Mouse (Mus musculus) heart, embryonic 12.5 days (tissue): ENCODE results near the gene Hexa. TPM values are rescaled to one million over a fixed set of nuclear protein-coding genes. Genes with fewer than 3 reads are reported as not detected.

Experiments
- ATAC-seq: fragments of 200-750 bp; cut with Nextera tagmentation; 2 replicates; pipeline ENCODE4 v1.8.0; 2017; ENCODE audit warnings: moderate TSS enrichment, moderate library complexity; ENCODE audit not compliant: insufficient number of reproducible peaks, low FRiP score
- H3K27ac ChIP-seq: fragments of 300-500 bp; sonication (generic); 2 replicates; pipeline ENCODE4 v1.5.1; 2016; ENCODE audit warnings: mild to moderate bottlenecking, moderate library complexity; ENCODE audit not compliant: poor library complexity, severe bottlenecking
- H3K27me3 ChIP-seq: fragments of 300-500 bp; sonication (generic); replicated peaks from 2 replicates; pipeline ENCODE4 v1.6.1; 2016; ENCODE audit warnings: mild to moderate bottlenecking, moderate library complexity
- H3K36me3 ChIP-seq: fragments of 300-500 bp; sonication (generic); 2 replicates; pipeline ENCODE4 v1.6.1; 2016; ENCODE audit warnings: mild to moderate bottlenecking, moderate library complexity
- H3K4me1 ChIP-seq: fragments of 300-500 bp; sonication (generic); replicated peaks from 2 replicates; pipeline ENCODE4 v1.6.1; 2016; ENCODE audit warnings: mild to moderate bottlenecking
- H3K4me2 ChIP-seq: fragments of 300-500 bp; sonication (generic); 2 replicates; pipeline ENCODE4 v1.6.1; 2016; ENCODE audit warnings: mild to moderate bottlenecking, moderate library complexity
- H3K4me3 ChIP-seq: fragments of 300-500 bp; sonication (generic); 2 replicates; pipeline ENCODE4 v1.5.1; 2016; ENCODE audit warnings: mild to moderate bottlenecking
- H3K9ac ChIP-seq: fragments of 300-500 bp; sonication (generic); 2 replicates; pipeline ENCODE4 v1.6.1; 2016; ENCODE audit warnings: mild to moderate bottlenecking, moderate library complexity
- H3K9me3 ChIP-seq: fragments of 300-500 bp; sonication (generic); replicated peaks from 2 replicates; pipeline ENCODE4 v1.6.1; 2016; ENCODE audit warnings: mild to moderate bottlenecking, moderate library complexity
- WGBS: fragments of 180-500 bp; shearing (Covaris S2); methylation state at CpG from one replicate; pipeline ENCODE4 v1.1.7; 2016; 5-methylcytosine and 5-hydroxymethylcytosine counted together
- polyA plus RNA-seq: library from polyadenylated mRNA; unstranded; fragments of >200 nt; fragmentation: Nextera tagmentation; extraction: Ambion mirVana; gene quantifications from 2 replicates; pipeline ENCODE4 v1.2.1, GENCODE M21; 2016

The Hexa gene
- polyA plus RNA-seq = 74.7 and 81.6 TPM in 2 replicates

DNA sequence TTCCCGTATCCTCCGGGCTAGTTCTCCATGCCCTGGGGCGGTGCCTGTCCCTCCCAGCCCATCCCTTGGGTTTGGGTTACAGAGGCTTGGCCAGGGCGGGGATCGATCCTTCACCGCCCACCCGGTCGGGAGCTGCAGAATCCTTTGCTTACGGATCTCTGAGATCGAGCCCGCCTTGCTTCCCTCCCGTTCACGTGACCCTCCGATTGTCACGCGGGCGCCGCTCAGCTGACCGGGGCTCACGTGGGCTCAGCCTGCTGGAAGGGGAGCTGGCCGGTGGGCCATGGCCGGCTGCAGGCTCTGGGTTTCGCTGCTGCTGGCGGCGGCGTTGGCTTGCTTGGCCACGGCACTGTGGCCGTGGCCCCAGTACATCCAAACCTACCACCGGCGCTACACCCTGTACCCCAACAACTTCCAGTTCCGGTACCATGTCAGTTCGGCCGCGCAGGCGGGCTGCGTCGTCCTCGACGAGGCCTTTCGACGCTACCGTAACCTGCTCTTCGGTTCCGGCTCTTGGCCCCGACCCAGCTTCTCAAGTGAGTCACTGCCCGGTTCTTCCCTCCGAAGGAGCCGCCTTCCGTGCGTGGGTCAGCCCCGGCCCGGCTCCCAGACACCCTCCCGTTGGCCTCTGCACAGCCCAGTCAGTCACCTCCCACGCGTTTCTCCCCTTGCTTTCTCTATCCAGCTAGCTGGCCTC lies at the start of gene Hexa, which contains the start of gene Tmem202:
TSS of gene Hexa (plus strand) at position 100 of the 697 bp plus-strand sequence.
TSS of gene Tmem202 (minus strand) at position 407 of the 697 bp plus-strand sequence.
- peak within 1 kb of the TSS; percentile 78 for H3K9ac ChIP-seq
- H3K4me3 ChIP-seq = peak within 1 kb of the TSS; percentile 63
- peaks cover 34% of the 10 kb centered on the region for H3K4me1 ChIP-seq
- WGBS = 2% methylated on average over 55 of the region's 55 CpGs
- H3K27ac ChIP-seq = peak within 1 kb of the TSS; percentile 2; the same call in 1 of the 2 replicates
- H3K9me3 ChIP-seq = no peaks in the 10 kb centered on the region
- peaks cover 7% of the 10 kb centered on the region; the same call in 1 of the 2 replicates for H3K27me3 ChIP-seq
- H3K4me2 ChIP-seq = peak within 1 kb of the TSS; percentile 76
- H3K36me3 ChIP-seq = no peaks in the 10 kb centered on the region
- ATAC-seq = peak; percentile 86

DNA sequence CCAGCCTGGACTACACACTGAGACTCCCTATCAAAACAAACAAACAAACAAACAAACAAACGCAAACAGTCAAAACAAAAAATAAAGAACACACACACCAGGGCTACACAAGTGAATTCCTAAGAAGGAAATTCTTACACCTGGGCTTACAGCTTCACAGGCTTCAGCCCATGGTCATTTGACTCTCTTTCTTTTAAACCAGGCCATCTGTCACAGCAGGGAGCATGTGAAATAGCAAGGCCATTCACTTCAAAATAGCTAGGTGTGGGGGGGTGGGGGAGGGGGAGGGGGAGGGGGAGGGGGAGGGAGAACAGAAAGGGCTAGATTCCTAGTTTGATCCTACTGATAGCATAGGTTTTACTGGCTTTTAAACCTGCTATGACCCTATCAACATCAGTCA lies 31.2 kb upstream of the Hexa start:
- H3K9me3 ChIP-seq = no peaks in the 10 kb centered on the region
- 0 out of 2 replicates have a peak, but pooled peaks cover 3% of the 10 kb centered on the region for H3K4me1 ChIP-seq
- no peak overlapping the region for H3K4me3 ChIP-seq
- no peak overlapping the region for H3K4me2 ChIP-seq
- H3K27me3 ChIP-seq = no peaks in the 10 kb centered on the region
- H3K27ac ChIP-seq = no peak overlapping the region
- WGBS = 57% methylated on average over 1 of the region's 1 CpGs
- H3K36me3 ChIP-seq = no peaks in the 10 kb centered on the region
- ATAC-seq = no peak
- no peak overlapping the region for H3K9ac ChIP-seq

DNA sequence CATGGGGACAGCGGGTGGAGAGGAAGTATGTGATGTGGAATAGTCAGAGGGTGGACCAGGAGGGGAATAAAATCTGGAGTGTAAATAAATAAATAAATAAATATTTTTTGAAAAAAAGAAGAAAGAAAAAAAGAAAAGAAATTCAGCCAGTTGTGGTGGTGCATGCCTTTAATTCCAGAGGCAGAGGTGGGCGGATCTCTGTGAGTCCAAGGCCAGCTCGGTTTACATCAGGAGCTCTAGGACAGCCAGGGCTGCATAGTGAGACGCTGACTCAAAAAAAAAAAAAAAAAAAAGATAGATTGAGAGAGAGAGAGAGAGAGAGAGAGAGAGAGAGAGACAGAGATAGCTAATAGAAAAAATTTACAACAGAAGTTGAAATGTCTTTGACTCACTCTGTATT lies 27.0 kb upstream of the Hexa start:
- Histone ChIP-seq H3K9ac (no peak overlapping the region), H3K4me1 (peaks cover 7% of the 10 kb centered on the region), H3K4me3 (no peak overlapping the region), H3K27ac (no peak overlapping the region), H3K27me3 (no peaks in the 10 kb centered on the region), H3K9me3 (no peaks in the 10 kb centered on the region), H3K36me3 (no peaks in the 10 kb centered on the region), H3K4me2 (no peak overlapping the region)
- no peak for ATAC-seq
- 40% methylated on average over 4 of the region's 4 CpGs for WGBS

DNA sequence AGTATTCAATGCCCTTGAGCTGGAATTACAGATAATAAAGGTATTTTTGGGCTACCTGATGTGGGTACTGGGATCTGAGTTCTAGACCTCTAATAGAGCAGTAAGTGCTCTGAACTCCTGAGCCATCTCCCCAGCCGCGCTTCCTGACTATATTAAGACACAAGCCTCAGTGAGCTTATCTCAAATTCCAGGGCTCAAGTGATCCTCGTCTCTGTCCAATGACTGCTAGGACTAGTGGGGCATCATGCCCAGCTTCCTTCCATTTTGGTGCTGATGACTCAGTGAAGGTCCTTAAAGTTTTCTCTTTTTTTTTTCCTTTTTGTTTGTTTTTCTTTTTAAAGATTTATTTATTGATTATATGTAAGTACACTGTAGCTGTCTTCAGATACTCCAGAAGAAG lies 24.3 kb upstream of the Hexa start:
- H3K27me3 ChIP-seq = no peaks in the 10 kb centered on the region
- H3K4me2 ChIP-seq = no peak overlapping the region
- no peak for ATAC-seq
- H3K36me3 ChIP-seq = no peaks in the 10 kb centered on the region
- 9% methylated on average over 3 of the region's 3 CpGs for WGBS
- H3K4me1 ChIP-seq = peaks cover 17% of the 10 kb centered on the region
- H3K9ac ChIP-seq = no peak overlapping the region
- H3K9me3 ChIP-seq = no peaks in the 10 kb centered on the region
- H3K4me3 ChIP-seq = no peak overlapping the region
- H3K27ac ChIP-seq = no peak overlapping the region

DNA sequence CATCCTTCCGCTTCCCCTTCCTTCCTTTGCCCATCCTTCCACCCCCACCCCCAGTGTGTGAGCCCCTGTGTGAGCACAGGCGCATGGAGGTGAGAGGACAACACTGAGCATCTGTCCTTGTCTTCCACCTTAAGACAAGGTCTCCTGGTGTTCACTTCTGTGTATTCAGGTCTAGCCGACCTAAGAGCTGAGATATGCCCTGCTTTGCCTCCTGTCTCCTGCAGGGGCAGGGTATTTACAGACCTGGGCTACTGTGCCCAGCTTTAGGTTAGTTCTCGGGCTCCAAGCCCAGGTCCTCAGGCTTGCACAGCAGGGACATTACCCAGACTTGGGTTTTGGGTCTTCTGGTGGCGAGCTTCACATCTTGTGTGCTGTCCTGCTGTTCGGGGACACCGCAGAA lies 22.2 kb upstream of the Hexa start:
- 55% methylated on average over 7 of the region's 7 CpGs for WGBS
- no peak overlapping the region for H3K4me3 ChIP-seq
- no peak overlapping the region for H3K4me2 ChIP-seq
- H3K4me1 ChIP-seq = peaks cover 17% of the 10 kb centered on the region
- no peaks in the 10 kb centered on the region for H3K27me3 ChIP-seq
- no peaks in the 10 kb centered on the region for H3K9me3 ChIP-seq
- no peak overlapping the region for H3K27ac ChIP-seq
- H3K36me3 ChIP-seq = no peaks in the 10 kb centered on the region
- no peak overlapping the region for H3K9ac ChIP-seq
- no peak for ATAC-seq

DNA sequence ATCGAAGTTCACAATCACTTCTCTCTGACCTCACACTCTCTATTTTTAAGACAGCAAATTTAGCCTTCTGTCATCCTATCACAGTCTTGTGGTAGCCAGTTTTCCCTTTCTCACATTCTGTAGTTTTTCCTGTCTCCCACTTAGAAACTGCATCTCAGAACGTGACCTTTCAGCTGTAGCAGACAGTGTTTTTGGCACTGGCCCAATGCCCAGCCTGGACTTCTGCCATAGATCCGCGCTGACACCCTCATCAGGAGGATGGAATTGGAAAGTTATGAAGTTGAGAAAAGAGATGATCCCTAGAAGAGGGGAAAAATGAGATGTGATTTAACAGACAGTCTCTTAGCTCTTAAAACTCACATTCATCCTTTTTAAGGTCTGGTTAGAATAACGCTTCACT lies 20.4 kb upstream of the Hexa start:
- no peak overlapping the region for H3K4me2 ChIP-seq
- 37% methylated on average over 5 of the region's 5 CpGs for WGBS
- no peak overlapping the region for H3K27ac ChIP-seq
- H3K4me1 ChIP-seq = peaks cover 14% of the 10 kb centered on the region
- no peak overlapping the region for H3K9ac ChIP-seq
- H3K27me3 ChIP-seq = no peaks in the 10 kb centered on the region
- no peaks in the 10 kb centered on the region for H3K9me3 ChIP-seq
- no peak for ATAC-seq
- no peak overlapping the region for H3K4me3 ChIP-seq
- no peaks in the 10 kb centered on the region for H3K36me3 ChIP-seq

DNA sequence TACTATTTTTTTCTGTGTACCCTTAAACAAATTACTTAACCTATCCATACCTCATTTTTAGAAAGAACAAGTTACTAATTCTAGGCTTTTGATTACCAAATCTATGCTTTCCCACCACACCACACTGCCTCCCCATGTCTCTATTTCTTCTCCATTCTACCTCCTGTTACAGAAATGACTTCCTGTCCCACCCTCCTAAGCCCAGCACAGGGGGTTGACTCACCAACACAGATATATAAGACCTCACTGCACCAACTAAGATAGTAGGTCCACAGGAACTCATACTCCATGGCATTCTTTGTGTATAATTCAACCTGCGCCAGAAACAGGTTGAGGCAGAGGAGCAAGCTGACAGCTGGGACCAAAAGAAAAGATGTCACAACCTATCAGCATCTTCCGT lies 19.9 kb upstream of the Hexa start:
- Histone ChIP-seq H3K4me2 (no peak overlapping the region), H3K36me3 (no peaks in the 10 kb centered on the region), H3K9me3 (no peaks in the 10 kb centered on the region), H3K9ac (no peak overlapping the region), H3K27ac (no peak overlapping the region), H3K4me1 (peaks cover 14% of the 10 kb centered on the region), H3K4me3 (no peak overlapping the region), H3K27me3 (no peaks in the 10 kb centered on the region)
- ATAC-seq = no peak
- 76% methylated on average over 2 of the region's 2 CpGs for WGBS

DNA sequence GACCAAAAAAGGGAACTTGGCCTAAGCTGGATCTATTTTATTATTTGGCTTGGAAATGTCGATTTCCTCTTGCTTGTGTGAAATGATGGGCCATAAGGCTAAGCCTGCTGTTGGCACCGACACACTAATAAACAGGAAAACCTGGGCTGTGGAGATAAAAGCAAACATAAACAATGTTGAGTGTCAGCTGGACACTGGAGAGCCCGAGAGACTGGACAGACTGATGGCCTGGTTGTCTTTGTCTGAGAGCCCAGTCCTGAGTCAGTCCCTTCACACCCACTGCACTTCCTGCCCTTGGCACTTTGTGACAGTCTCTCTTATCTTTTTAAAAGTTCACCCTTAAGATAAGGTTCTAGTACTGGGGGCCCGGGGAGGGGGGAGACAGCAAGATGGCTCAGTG lies 16.4 kb upstream of the Hexa start:
- no peak overlapping the region for H3K9ac ChIP-seq
- no peak overlapping the region for H3K4me3 ChIP-seq
- ATAC-seq = peak; percentile 77
- no peak overlapping the region for H3K4me2 ChIP-seq
- peaks cover 10% of the 10 kb centered on the region for H3K4me1 ChIP-seq
- H3K27me3 ChIP-seq = no peaks in the 10 kb centered on the region
- no peaks in the 10 kb centered on the region for H3K36me3 ChIP-seq
- H3K9me3 ChIP-seq = no peaks in the 10 kb centered on the region
- no peak overlapping the region for H3K27ac ChIP-seq
- WGBS = 27% methylated on average over 4 of the region's 4 CpGs

DNA sequence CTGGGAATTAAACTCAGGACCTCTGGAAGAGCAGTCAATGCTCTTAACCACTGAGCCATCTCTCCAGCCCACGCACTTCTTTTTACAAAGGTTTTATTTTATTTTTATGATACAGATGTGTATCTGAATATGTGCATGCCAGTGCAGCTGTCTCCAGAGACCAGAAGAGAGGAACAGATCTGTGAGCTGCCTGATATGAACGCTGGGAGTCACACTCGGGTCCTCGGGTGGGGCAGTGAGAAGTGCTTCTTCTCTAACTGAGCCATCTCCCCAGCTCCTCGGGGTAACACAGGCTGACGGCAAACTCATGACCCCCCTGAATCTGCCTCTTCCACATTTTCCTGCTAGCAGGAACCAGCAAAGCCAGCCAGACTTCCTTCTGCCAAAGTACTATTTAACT lies 12.6 kb upstream of the Hexa start:
- Histone ChIP-seq H3K27ac (no peak overlapping the region), H3K27me3 (no peaks in the 10 kb centered on the region), H3K9me3 (no peaks in the 10 kb centered on the region; the same call in 1 of the 2 replicates), H3K4me3 (no peak overlapping the region), H3K36me3 (no peaks in the 10 kb centered on the region), H3K4me1 (no peaks in the 10 kb centered on the region), H3K9ac (no peak overlapping the region), H3K4me2 (no peak overlapping the region)
- WGBS = 68% methylated on average over 6 of the region's 6 CpGs
- ATAC-seq = no peak

DNA sequence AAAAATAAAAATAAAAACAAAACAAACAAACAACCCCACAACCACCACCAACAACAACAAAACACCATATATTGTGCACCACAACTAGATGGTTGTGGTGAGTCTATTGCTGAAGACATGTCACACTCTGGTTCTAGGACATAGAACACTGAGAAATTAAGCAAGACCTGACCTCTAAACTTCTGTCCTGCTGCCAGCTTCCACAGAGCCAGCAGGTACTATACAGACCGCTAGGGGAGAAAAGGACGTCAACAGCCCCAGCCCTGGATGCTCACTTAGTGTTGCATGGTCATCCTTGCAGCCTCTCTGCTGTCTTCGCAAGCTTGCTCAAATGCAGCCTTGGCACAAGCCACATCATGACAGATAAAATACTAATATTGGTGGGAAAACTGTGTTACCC lies 11.8 kb upstream of the Hexa start:
- H3K36me3 ChIP-seq = no peaks in the 10 kb centered on the region
- H3K4me2 ChIP-seq = no peak overlapping the region
- H3K9ac ChIP-seq = no peak overlapping the region
- no peaks in the 10 kb centered on the region; the same call in 1 of the 2 replicates for H3K9me3 ChIP-seq
- WGBS = 80% methylated on average over 3 of the region's 3 CpGs
- H3K4me1 ChIP-seq = no peaks in the 10 kb centered on the region
- no peak for ATAC-seq
- no peak overlapping the region for H3K27ac ChIP-seq
- H3K4me3 ChIP-seq = no peak overlapping the region
- H3K27me3 ChIP-seq = no peaks in the 10 kb centered on the region

DNA sequence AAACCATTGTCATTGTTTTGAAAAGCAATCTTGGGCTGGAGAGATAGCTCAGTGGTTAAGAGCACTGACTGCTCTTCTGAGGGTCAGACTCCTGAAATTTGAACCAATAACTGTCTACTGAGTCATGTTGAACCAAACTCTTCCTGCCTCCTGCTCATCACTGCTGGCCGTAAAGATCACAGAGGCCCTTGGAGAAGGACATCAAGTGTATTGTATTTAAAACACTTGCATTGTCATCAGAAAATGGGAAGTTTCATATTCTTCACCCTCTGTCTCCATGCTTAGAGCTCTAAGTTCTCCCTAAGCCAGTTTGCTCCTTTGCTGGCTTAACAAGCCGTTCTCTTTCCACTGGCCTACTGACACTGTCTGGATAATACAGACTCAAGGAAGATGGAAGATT lies 11.1 kb upstream of the Hexa start:
- Histone ChIP-seq H3K27ac (no peak overlapping the region), H3K4me2 (no peak overlapping the region), H3K4me1 (no peaks in the 10 kb centered on the region), H3K4me3 (no peak overlapping the region), H3K27me3 (no peaks in the 10 kb centered on the region), H3K9me3 (no peaks in the 10 kb centered on the region; the same call in 1 of the 2 replicates), H3K36me3 (no peaks in the 10 kb centered on the region), H3K9ac (no peak overlapping the region)
- ATAC-seq = no peak
- 79% methylated on average over 2 of the region's 2 CpGs for WGBS

DNA sequence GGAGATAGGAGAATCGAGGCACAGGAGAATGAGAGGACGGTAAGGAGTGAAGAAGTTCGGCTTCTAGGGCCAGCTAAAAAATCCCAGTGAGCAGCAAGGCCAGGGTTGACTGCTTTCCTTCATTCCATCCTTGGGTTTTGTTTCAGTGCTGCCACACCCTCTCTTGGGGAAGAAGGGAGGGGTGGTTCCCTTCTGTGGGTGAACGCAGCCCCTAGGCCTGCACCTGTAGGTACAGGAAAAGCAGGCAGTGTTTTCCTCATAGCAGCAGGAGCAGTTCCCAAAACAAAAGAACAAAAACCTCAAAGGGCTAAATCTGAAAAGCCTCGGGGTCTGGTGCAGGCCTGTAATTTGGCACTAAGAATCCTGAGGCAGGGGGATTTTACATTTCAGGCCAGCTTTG lies 7.7 kb upstream of the Hexa start:
- H3K4me2 ChIP-seq = no peak overlapping the region
- no peaks in the 10 kb centered on the region; the same call in 1 of the 2 replicates for H3K9me3 ChIP-seq
- no peak overlapping the region for H3K4me3 ChIP-seq
- H3K36me3 ChIP-seq = no peaks in the 10 kb centered on the region
- WGBS = 49% methylated on average over 5 of the region's 5 CpGs
- 0 out of 2 replicates have a peak, but pooled peaks cover under 1% of the 10 kb centered on the region for H3K27me3 ChIP-seq
- H3K9ac ChIP-seq = no peak overlapping the region
- no peak overlapping the region for H3K27ac ChIP-seq
- ATAC-seq = no peak
- H3K4me1 ChIP-seq = 0 out of 2 replicates have a peak, but pooled peaks cover 2% of the 10 kb centered on the region
